Mouse (Mus musculus) effector memory CD4-positive, alpha-beta T cell, adult 5 months (primary cell): ENCODE data around the gene Svs4. TPM values are rescaled to one million over a fixed set of nuclear protein-coding genes. Genes with fewer than 3 reads are reported as not detected.

ENCODE experiments used
- polyA plus RNA-seq: library from polyadenylated mRNA; unstranded; fragments of 100-300 nt; shearing (Covaris generic); gene quantifications from one replicate; pipeline ENCODE4 v1.2.1, GENCODE M21; 2017

The Svs4 gene
- not detected for polyA plus RNA-seq

DNA sequence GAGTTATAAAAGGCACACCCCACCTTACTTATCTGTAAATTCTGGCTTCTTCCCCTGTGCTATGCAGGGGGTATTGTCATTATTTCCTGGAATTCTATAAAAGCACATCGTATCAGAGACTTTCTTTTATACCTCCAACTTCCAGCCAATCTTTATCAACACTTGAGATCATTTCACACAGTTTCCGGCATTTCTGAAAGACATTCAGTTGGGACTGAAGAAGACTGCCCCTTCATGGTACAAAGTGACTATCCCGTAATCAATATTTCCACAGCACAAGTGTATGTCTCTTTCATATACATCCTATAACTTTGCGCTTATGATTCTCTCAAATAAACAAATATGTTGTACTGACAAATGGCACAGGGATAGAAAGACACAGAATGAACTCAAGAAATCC lies at the start of gene Svs4:
Gene Svs4 (minus strand): TSS at position 101 of the 400 bp plus-strand sequence.

DNA sequence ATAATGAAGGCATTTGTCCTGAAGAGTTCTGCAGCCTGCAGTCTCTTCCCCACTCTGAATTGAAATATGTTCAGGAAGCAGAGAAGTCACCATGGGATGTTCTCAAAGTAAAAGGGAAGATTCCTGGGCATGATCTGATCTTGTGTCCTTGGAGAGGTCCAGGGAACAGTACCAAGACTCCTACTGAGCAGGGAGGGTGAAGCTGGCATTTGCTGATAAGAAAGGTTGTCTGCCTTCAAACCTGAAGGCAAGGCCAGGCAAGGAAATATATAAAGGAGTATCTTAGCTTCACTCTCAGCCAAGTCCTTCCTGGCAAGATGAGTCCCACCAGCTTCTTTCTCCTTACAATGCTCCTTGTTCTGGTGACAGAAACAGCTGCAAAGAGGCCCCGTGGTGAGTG lies 38.2 kb upstream of the Svs4 start, which contains the start of gene Svs6:
Gene Svs6 (plus strand): TSS at position 301 of the 400 bp plus-strand sequence.

DNA sequence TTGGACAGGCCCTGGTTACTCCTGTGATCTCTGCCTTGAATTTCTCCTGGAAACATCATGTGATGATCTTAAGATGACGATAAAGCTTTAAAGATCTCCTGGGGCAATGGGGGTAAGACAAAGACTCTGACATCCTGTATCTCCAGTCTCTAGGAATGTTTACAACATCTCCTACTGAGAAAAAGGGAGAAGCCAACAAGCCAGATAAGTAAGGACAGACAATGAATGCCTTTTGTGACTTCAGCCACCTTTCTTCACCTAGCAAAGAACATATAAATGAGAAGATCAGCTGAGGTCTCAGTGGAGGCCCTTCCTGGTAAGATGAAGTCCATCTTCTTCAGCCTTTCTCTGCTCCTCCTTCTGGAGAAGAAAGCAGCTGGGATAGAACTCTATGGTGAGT lies 10.7 kb upstream of the Svs4 start, which contains the start of gene Svs3a:
Gene Svs3a (plus strand): TSS at position 301 of the 400 bp plus-strand sequence.

DNA sequence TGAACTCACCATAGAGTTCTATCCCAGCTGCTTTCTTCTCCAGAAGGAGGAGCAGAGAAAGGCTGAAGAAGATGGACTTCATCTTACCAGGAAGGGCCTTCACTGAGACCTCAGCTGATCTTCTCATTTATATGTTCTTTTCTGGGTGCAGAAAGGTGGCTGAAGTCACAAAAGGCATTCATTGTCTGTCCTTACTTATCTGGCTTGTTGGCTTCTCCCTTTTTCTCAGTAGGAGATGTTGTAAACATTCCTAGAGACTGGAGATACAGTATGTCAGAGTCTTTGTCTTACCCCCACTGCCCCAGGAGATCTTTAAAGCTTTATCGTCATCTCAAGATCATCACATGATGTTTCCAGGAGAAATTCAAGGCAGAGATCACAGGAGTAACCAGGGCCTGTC lies 21.7 kb downstream of the Svs4 start, which contains the start of gene Svs3b:
Gene Svs3b (minus strand): TSS at position 101 of the 400 bp plus-strand sequence.

DNA sequence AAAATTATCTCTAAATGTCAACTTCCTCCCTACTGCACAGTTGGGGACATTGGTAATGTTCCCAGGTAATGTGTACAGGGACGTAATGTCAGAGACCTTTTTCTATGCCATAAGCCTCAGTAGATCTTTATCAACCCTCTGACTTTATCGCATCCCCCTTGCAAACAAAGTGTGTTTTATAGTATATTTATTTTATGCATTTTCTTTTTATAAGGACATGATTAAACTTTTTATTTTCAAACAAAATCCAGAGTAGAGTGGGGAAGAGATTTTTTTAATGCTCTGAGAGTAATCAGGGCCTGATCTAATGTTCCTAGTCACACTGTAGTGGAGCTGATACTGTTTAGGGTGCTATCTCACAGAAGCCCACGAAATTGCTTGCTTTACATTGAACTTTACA lies 39.9 kb downstream of the Svs4 start, which contains the start of gene Svs2:
Gene Svs2 (minus strand): TSS at position 101 of the 400 bp plus-strand sequence.

Other genes with a start within 250 kb of the Svs4 start
- 364 TPM for gene Stk4, start 208.1 kb downstream of the Svs4 start, polyA plus RNA-seq
- 133 TPM for gene Tomm34, start 207.3 kb downstream of the Svs4 start, polyA plus RNA-seq
- gene Kcns1, start 107.3 kb downstream of the Svs4 start, polyA plus RNA-seq: not detected
- not detected for gene Wfdc5, start 95.7 kb downstream of the Svs4 start, polyA plus RNA-seq
- not detected for gene Wfdc12, start 87.9 kb downstream of the Svs4 start, polyA plus RNA-seq
- gene Wfdc15a, start 78.3 kb downstream of the Svs4 start, polyA plus RNA-seq: not detected
- gene Wfdc15b, start 56.8 kb downstream of the Svs4 start, polyA plus RNA-seq: not detected
- gene Svs2, start 40.0 kb downstream of the Svs4 start, polyA plus RNA-seq: not detected
- not detected for gene Svs3b, start 21.8 kb downstream of the Svs4 start, polyA plus RNA-seq
- gene Svs3a, start 10.8 kb upstream of the Svs4 start, polyA plus RNA-seq: not detected
- not detected for gene Svs6, start 38.3 kb upstream of the Svs4 start, polyA plus RNA-seq
- gene Svs5, start 54.3 kb upstream of the Svs4 start, polyA plus RNA-seq: not detected
- gene Slpi, start 110.6 kb upstream of the Svs4 start, polyA plus RNA-seq: 9.0 TPM
- gene Rbpjl, start 124.7 kb upstream of the Svs4 start, polyA plus RNA-seq: not detected
- gene Matn4, start 126.7 kb upstream of the Svs4 start, polyA plus RNA-seq: not detected
- gene Sdc4, start 165.4 kb upstream of the Svs4 start, polyA plus RNA-seq: 0.64 TPM
- 81.1 TPM for gene Sys1, start 178.5 kb upstream of the Svs4 start, polyA plus RNA-seq
- gene Gm20458, start 182.5 kb upstream of the Svs4 start, polyA plus RNA-seq: 6.5 TPM
- not detected for gene Trp53tg5, start 195.3 kb upstream of the Svs4 start, polyA plus RNA-seq
- gene Dbndd2, start 207.6 kb upstream of the Svs4 start, polyA plus RNA-seq: 2.6 TPM
- gene Pigt, start 219.1 kb upstream of the Svs4 start, polyA plus RNA-seq: 16.2 TPM